Mouse (Mus musculus): ENCODE data around the gene B4galnt3.

B4galnt3 gene

GRCm38 (mm10) chr6:120275301-120275700 is 19.1 kb downstream of the B4galnt3 start:
- in situ Hi-C loops (cut with MboI, MseI), result no loop called here

- in situ Hi-C loops (cut with MboI, MseI), result no loop called here
Measured at GRCm38 (mm10) chr6:120274887-120275286, 19.5 kb downstream of the B4galnt3 start.

GRCm38 (mm10) chr6:120274181-120274580 is 20.2 kb downstream of the B4galnt3 start:
- in situ Hi-C loops (cut with MboI, MseI), result no loop called here

- in situ Hi-C loops (cut with MboI, MseI), result loop anchor here in 1 of 2 experiments (5.0 kb wide), 1 partner anchor 37 kb away; no protein-coding TSS in a partner anchor
Measured at GRCm38 (mm10) chr6:120264151-120264550, 30.2 kb downstream of the B4galnt3 start.

- in situ Hi-C loops (cut with MboI, MseI), result loop anchor here in 1 of 2 experiments (5.0 kb wide), 1 partner anchor 36 kb away; no protein-coding TSS in a partner anchor
Measured at GRCm38 (mm10) chr6:120263608-120264007, 30.8 kb downstream of the B4galnt3 start.

- in situ Hi-C loops (cut with MboI, MseI), result loop anchor here in 1 of 2 experiments (5.0 kb wide), 1 partner anchor 36 kb away; no protein-coding TSS in a partner anchor
Measured at GRCm38 (mm10) chr6:120262886-120263531, 31.4 kb downstream of the B4galnt3 start.

GRCm38 (mm10) chr6:120259481-120259880 is 34.9 kb downstream of the B4galnt3 start:
- in situ Hi-C loops (cut with MboI, MseI), result no loop called here

GRCm38 (mm10) chr6:120256431-120256935 is 37.9 kb downstream of the B4galnt3 start:
- in situ Hi-C loops (cut with MboI, MseI), result no loop called here

GRCm38 (mm10) chr6:120255701-120256100 is 38.7 kb downstream of the B4galnt3 start:
- in situ Hi-C loops (cut with MboI, MseI), result no loop called here

- in situ Hi-C loops (cut with MboI, MseI), result no loop called here
Measured at GRCm38 (mm10) chr6:120255144-120255543, 39.2 kb downstream of the B4galnt3 start.

- in situ Hi-C loops (cut with MboI, MseI), result no loop called here
Measured at GRCm38 (mm10) chr6:120254640-120255039, 39.7 kb downstream of the B4galnt3 start.

GRCm38 (mm10) chr6:120252741-120253140 is 41.6 kb downstream of the B4galnt3 start:
- in situ Hi-C loops (cut with MboI, MseI), result no loop called here

- in situ Hi-C loops (cut with MboI, MseI), result no loop called here
Measured at GRCm38 (mm10) chr6:120251010-120251409, 43.3 kb downstream of the B4galnt3 start.

GRCm38 (mm10) chr6:120249831-120250230 is 44.5 kb downstream of the B4galnt3 start:
- in situ Hi-C loops (cut with MboI, MseI), result no loop called here

- in situ Hi-C loops (cut with MboI, MseI), result no loop called here
Measured at GRCm38 (mm10) chr6:120246676-120247075, 47.7 kb downstream of the B4galnt3 start.

GRCm38 (mm10) chr6:120243250-120243649 is 51.1 kb downstream of the B4galnt3 start:
- in situ Hi-C loops (cut with MboI, MseI), result no loop called here

- in situ Hi-C loops (cut with MboI, MseI), result no loop called here
Measured at GRCm38 (mm10) chr6:120242530-120242929, 51.8 kb downstream of the B4galnt3 start.

GRCm38 (mm10) chr6:120241453-120241852 is 52.9 kb downstream of the B4galnt3 start:
- in situ Hi-C loops (cut with MboI, MseI), result no loop called here

GRCm38 (mm10) chr6:120240461-120240860 is 53.9 kb downstream of the B4galnt3 start:
- in situ Hi-C loops (cut with MboI, MseI), result no loop called here

GRCm38 (mm10) chr6:120235874-120236273 is 58.5 kb downstream of the B4galnt3 start:
- in situ Hi-C loops (cut with MboI, MseI), result no loop called here

GRCm38 (mm10) chr6:120232885-120233284 is 61.5 kb downstream of the B4galnt3 start:
- in situ Hi-C loops (cut with MboI, MseI), result loop anchor here in 1 of 2 experiments (5.0 kb wide), 1 partner anchor 809 kb away; no protein-coding TSS in a partner anchor

GRCm38 (mm10) chr6:120230441-120230840 is 63.9 kb downstream of the B4galnt3 start:
- in situ Hi-C loops (cut with MboI, MseI), result loop anchor here in 1 of 2 experiments (5.0 kb wide), 1 partner anchor 812 kb away; no protein-coding TSS in a partner anchor

- in situ Hi-C loops (cut with MboI, MseI), result loop anchor here (5.0 kb wide), 2 partner anchors 32 to 812 kb away; no protein-coding TSS in a partner anchor
Measured at GRCm38 (mm10) chr6:120229806-120230205, 64.6 kb downstream of the B4galnt3 start.

Data from T-helper 17 cell (primary cell).